Mouse (Mus musculus) MEL (cell line): ENCODE results near the gene Olfr1136. TPM values are rescaled to one million over a fixed set of nuclear protein-coding genes. Genes with fewer than 3 reads are reported as not detected.

Experiments
- DNase-seq: peaks from one replicate; pipeline ENCODE4 v3.0.0; 2011; ENCODE audit warnings: low read depth, low spot score
- H3K27ac ChIP-seq: 2 replicates; pipeline ENCODE4 v1.5.1; 2012; ENCODE audit warnings: low read depth, mild to moderate bottlenecking, control low read depth, low read length, moderate library complexity; ENCODE audit not compliant: control insufficient read depth
- H3K27me3 ChIP-seq, 2 experiments: fragments of 150-350 bp in 1 of 2; sonication (generic) in 1 of 2; 2 replicates each; pipeline ENCODE4 v1.6.1; 2012; ENCODE audit warnings: low read length in 2 of 2, mild to moderate bottlenecking in 2 of 2, improper control_type of control experiment in 1 of 2, moderate library complexity in 1 of 2; ENCODE audit not compliant: insufficient read depth in 2 of 2, control insufficient read depth in 1 of 2
- H3K36me3 ChIP-seq, 2 experiments: 2 replicates each; pipeline ENCODE4 v1.6.1; 2012 to 2014; ENCODE audit warnings: low read length in 2 of 2, improper control_type of control experiment in 1 of 2, inconsistent platforms in 1 of 2, mild to moderate bottlenecking in 1 of 2; ENCODE audit not compliant: insufficient read depth in 2 of 2, control insufficient read depth in 1 of 2
- H3K4me1 ChIP-seq, 2 experiments: fragments of 150-350 bp in 1 of 2; sonication (generic) in 1 of 2; 2 replicates each; pipeline ENCODE4 v1.6.1; 2012; ENCODE audit warnings: low read length in 2 of 2, improper control_type of control experiment in 1 of 2, mild to moderate bottlenecking in 1 of 2; ENCODE audit not compliant: insufficient read depth in 2 of 2, control insufficient read depth in 1 of 2
- H3K4me3 ChIP-seq, 2 experiments: fragments of 150-350 bp in 1 of 2; sonication (generic) in 1 of 2; 2 replicates each; pipeline ENCODE4 v1.5.1; 2012; ENCODE audit warnings: low read depth in 2 of 2, low read length in 2 of 2, mild to moderate bottlenecking in 2 of 2, moderate library complexity in 2 of 2, control low read depth in 1 of 2, improper control_type of control experiment in 1 of 2; ENCODE audit not compliant: control insufficient read depth in 1 of 2, insufficient read depth in 1 of 2
- H3K79me2 ChIP-seq: 2 replicates; pipeline ENCODE4 v1.6.1; 2012; ENCODE audit warnings: mild to moderate bottlenecking, low read length, moderate library complexity; ENCODE audit not compliant: control insufficient read depth, poor library complexity, insufficient read depth
- H3K9ac ChIP-seq: 2 replicates; pipeline ENCODE4 v1.6.1; 2012; ENCODE audit warnings: low read depth, mild to moderate bottlenecking, control low read depth, low read length, moderate library complexity; ENCODE audit not compliant: control insufficient read depth, poor library complexity, severe bottlenecking
- H3K9me3 ChIP-seq: fragments of 150-350 bp; sonication (generic); replicated peaks from 2 replicates; pipeline ENCODE4 v1.6.1; 2012; ENCODE audit warnings: mild to moderate bottlenecking, low read length, improper control_type of control experiment, moderate library complexity; ENCODE audit not compliant: insufficient read depth
- CHD1 ChIP-seq: IDR thresholded peaks from 2 replicates; pipeline ENCODE4 v1.6.1; 2012; ENCODE audit warnings: low read depth, mild to moderate bottlenecking, inconsistent platforms, low read length, improper control_type of control experiment
- CTCF ChIP-seq, 3 experiments: IDR thresholded peaks in 2 of 3; conservative IDR thresholded peaks in 1 of 3; 2 replicates each; pipeline ENCODE4 v1.5.1; 2011 to 2012; ENCODE audit warnings: low read length in 3 of 3, low read depth in 2 of 3, mild to moderate bottlenecking in 2 of 3, improper control_type of control experiment in 1 of 3, inconsistent platforms in 1 of 3, mixed read lengths in 1 of 3, moderate library complexity in 1 of 3; ENCODE audit not compliant: control insufficient read depth in 1 of 3, insufficient read depth in 1 of 3, poor library complexity in 1 of 3, severe bottlenecking in 1 of 3
- ELF1 ChIP-seq: IDR thresholded peaks from 2 replicates; pipeline ENCODE4 v1.6.1; 2014; ENCODE audit warnings: low read depth, mild to moderate bottlenecking, inconsistent platforms, low read length, improper control_type of control experiment, moderate library complexity
- EP300 ChIP-seq, 2 experiments: IDR thresholded peaks; 2 replicates each; pipeline ENCODE4 v1.6.1; 2011; ENCODE audit warnings: improper control_type of control experiment in 2 of 2, low read length in 2 of 2, low read depth in 1 of 2, mild to moderate bottlenecking in 1 of 2
- HCFC1 ChIP-seq: IDR thresholded peaks from 2 replicates; pipeline ENCODE4 v1.6.1; 2012; ENCODE audit warnings: low read depth, mild to moderate bottlenecking, inconsistent platforms, low read length, improper control_type of control experiment, moderate library complexity
- JUND ChIP-seq: IDR thresholded peaks from 2 replicates; pipeline ENCODE4 v1.6.1; 2011; ENCODE audit warnings: low read depth, mild to moderate bottlenecking, improper control_type of control experiment, low read length
- MAFK ChIP-seq: IDR thresholded peaks from 2 replicates; pipeline ENCODE4 v1.6.1; 2011; ENCODE audit warnings: low read depth, mild to moderate bottlenecking, low read length, improper control_type of control experiment, borderline replicate concordance
- MXI1 ChIP-seq: IDR thresholded peaks from 2 replicates; pipeline ENCODE4 v1.6.1; 2011; ENCODE audit warnings: mild to moderate bottlenecking, low read depth, low read length, improper control_type of control experiment
- NRF1 ChIP-seq: IDR thresholded peaks from 2 replicates; pipeline ENCODE4 v1.6.1; 2014; ENCODE audit warnings: low read depth, mild to moderate bottlenecking, inconsistent platforms, low read length, improper control_type of control experiment, moderate library complexity; ENCODE audit not compliant: poor library complexity, insufficient read depth, severe bottlenecking
- RCOR1 ChIP-seq: IDR thresholded peaks from 2 replicates; pipeline ENCODE4 v1.6.1; 2012; ENCODE audit warnings: low read depth, mild to moderate bottlenecking, inconsistent platforms, low read length, improper control_type of control experiment
- SMC3 ChIP-seq: IDR thresholded peaks from 2 replicates; pipeline ENCODE4 v1.6.1; 2011; ENCODE audit warnings: low read depth, low read length, improper control_type of control experiment
- UBTF ChIP-seq: IDR thresholded peaks from 2 replicates; pipeline ENCODE4 v1.6.1; 2012; ENCODE audit warnings: low read depth, mild to moderate bottlenecking, inconsistent platforms, low read length, improper control_type of control experiment, moderate library complexity, borderline replicate concordance; ENCODE audit not compliant: insufficient read depth
- USF2 ChIP-seq, 2 experiments: IDR thresholded peaks; 2 replicates each; pipeline ENCODE4 v1.6.1; 2011 to 2012; ENCODE audit warnings: improper control_type of control experiment in 2 of 2, low read length in 2 of 2, borderline replicate concordance in 1 of 2, inconsistent platforms in 1 of 2, low read depth in 1 of 2, mild to moderate bottlenecking in 1 of 2; ENCODE audit not compliant: insufficient read depth in 1 of 2
- ZC3H11A ChIP-seq: IDR thresholded peaks from 2 replicates; pipeline ENCODE4 v1.6.1; 2012; ENCODE audit warnings: low read depth, mild to moderate bottlenecking, inconsistent platforms, low read length, improper control_type of control experiment
- ZKSCAN1 ChIP-seq: IDR thresholded peaks from 2 replicates; pipeline ENCODE4 v1.6.1; 2012; ENCODE audit warnings: low read depth, mild to moderate bottlenecking, inconsistent platforms, low read length, improper control_type of control experiment, moderate library complexity
- ZMIZ1 ChIP-seq: IDR thresholded peaks from 2 replicates; pipeline ENCODE4 v1.6.1; 2012; ENCODE audit warnings: low read depth, mild to moderate bottlenecking, inconsistent platforms, low read length, improper control_type of control experiment, moderate library complexity
- ZNF384 ChIP-seq: IDR thresholded peaks from 2 replicates; pipeline ENCODE4 v1.6.1; 2012; ENCODE audit warnings: low read depth, mild to moderate bottlenecking, inconsistent platforms, low read length, improper control_type of control experiment
- polyA plus RNA-seq, 2 experiments: library from polyadenylated mRNA; stranded (reverse) in 1 of 2; unstranded in 1 of 2; fragments of >175 nt in 1 of 2; fragments of >200 nt in 1 of 2; gene quantifications; 2 replicates each; pipeline versions ENCODE4 v1.2.1 to v1.2.4; 2012; ENCODE audit warnings: low replicate concordance in 2 of 2, low read depth in 1 of 2; ENCODE audit not compliant: insufficient read length in 2 of 2, insufficient read depth in 1 of 2, missing spikeins in 1 of 2
- total RNA-seq: library from RNA; depleted of rRNA; stranded (reverse); fragments of 300-350 nt; gene quantifications from 2 replicates; pipeline ENCODE4 v1.2.3, GENCODE M21; 2012

The Olfr1136 gene
- total and polyA plus RNA-seq, 3 experiments: not detected

DNA sequence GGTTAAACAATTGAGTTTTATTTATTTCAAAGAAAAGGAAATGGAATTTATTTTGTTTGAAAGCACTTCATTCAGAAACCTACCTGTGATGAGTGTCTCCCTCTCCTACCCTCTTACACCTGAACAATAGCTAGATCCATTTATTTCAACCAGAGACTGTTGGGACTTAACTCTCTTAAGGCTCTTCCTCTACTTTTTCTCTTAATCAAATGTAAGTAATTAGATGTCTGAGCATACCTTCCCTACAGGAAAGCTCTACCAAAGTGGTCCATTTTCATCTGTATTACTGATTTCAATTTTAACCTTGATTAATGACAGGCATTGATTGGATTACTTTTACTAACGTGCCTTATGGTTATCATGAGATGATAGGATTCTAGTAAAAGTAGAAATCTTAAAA is 46.1 kb upstream of the Olfr1136 start, which contains the start of gene Olfr1138:
Olfr1138 (minus strand) TSS at position 101 of the 400 bp plus-strand sequence.
- Histone ChIP-seq H3K79me2 (no peaks in the 10 kb centered on the region), H3K4me1 (no peaks in the 10 kb centered on the region), H3K9ac (no peak within 1 kb of the TSS), H3K4me3 (no peak within 1 kb of the TSS), H3K27me3 (no peaks in the 10 kb centered on the region), H3K9me3 (no peaks in the 10 kb centered on the region), H3K27ac (no peak within 1 kb of the TSS), H3K36me3 (no peaks in the 10 kb centered on the region)
- DNase-seq: no peak
- TF ChIP-seq ZMIZ1: no peak
- no peak for TF ChIP-seq CTCF (IDR thresholded peaks at IDR 0.05 in 2 of 3, conservative IDR thresholded peaks at IDR 0.05 in 1 of 3; ENCODE audit: control insufficient read depth in 1 of 3, insufficient read depth in 1 of 3, low read depth in 2 of 3, low read length in 3 of 3, poor library complexity in 1 of 3, severe bottlenecking in 1 of 3)
- no peak for TF ChIP-seq ZKSCAN1
- TF ChIP-seq ZC3H11A: no peak
- no peak for TF ChIP-seq MXI1
- TF ChIP-seq USF2 (IDR thresholded peaks at IDR 0.05; ENCODE audit: borderline replicate concordance in 1 of 2, insufficient read depth in 1 of 2, low read depth in 1 of 2, low read length in 2 of 2): no peak
- TF ChIP-seq SMC3: no peak
- no peak for TF ChIP-seq HCFC1
- no peak for TF ChIP-seq ELF1

DNA sequence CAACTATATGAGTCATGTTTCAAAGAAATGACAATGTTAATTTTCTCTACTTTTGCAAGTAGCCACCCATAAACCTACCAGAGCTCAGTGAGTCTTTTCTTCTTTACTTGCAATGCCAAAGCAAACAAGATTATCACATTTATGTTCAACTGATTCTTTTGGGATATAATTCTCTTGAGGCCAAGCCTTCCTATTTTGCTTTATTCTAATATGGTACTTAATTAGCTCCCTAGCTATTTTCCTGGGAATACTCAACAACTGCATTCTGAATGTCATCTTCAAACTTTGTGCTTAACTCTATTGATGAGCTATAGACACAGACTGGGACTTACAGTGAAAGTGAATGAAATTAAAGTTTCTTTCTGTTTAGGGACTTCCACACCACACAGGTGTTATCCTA is 19.3 kb upstream of the Olfr1136 start, which contains the start of gene Olfr1137:
Olfr1137 (minus strand) TSS at position 101 of the 400 bp plus-strand sequence.
- Histone ChIP-seq H3K4me1 (no peaks in the 10 kb centered on the region), H3K79me2 (no peaks in the 10 kb centered on the region), H3K27ac (no peak within 1 kb of the TSS), H3K4me3 (no peak within 1 kb of the TSS), H3K36me3 (no peaks in the 10 kb centered on the region), H3K27me3 (no peaks in the 10 kb centered on the region), H3K9ac (no peak within 1 kb of the TSS), H3K9me3 (no peaks in the 10 kb centered on the region)
- no peak for DNase-seq
- TF ChIP-seq EP300 (IDR thresholded peaks at IDR 0.05; ENCODE audit: low read depth in 1 of 2, low read length in 2 of 2): no peak
- TF ChIP-seq UBTF: no peak

DNA sequence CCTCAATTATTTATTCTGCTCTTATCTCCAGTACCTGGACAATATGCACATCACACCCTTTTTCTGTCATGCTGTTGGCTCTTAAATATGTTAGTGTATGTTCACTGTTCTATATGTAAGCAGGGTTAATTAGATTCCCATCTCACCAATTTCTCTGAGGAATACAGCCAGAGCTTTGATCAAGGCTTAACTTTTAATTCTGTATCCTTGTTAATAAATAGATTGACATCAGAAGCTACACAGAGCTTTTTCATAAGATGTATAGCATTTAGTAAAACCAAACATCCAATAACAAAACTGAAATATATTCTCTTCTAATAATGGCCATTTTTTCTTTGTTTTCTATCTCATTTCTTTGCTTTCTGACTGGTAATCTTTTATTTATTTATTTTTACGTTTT is 20.2 kb downstream of the Olfr1136 start, which contains the start of gene Olfr1135:
Olfr1135 (minus strand) TSS at position 101 of the 400 bp plus-strand sequence.
- Histone ChIP-seq H3K27me3 (no peaks in the 10 kb centered on the region), H3K4me3 (no peak within 1 kb of the TSS), H3K36me3 (no peaks in the 10 kb centered on the region), H3K9me3 (no peaks in the 10 kb centered on the region), H3K4me1 (no peaks in the 10 kb centered on the region), H3K9ac (no peak within 1 kb of the TSS), H3K27ac (no peak within 1 kb of the TSS), H3K79me2 (no peaks in the 10 kb centered on the region)
- no peak for DNase-seq
- TF ChIP-seq MAFK (no peak), ZKSCAN1 (no peak), JUND (no peak), CHD1 (no peak), NRF1 (no peak), ZNF384 (no peak), RCOR1 (no peak)
